Mouse (Mus musculus): ENCODE measurements around the gene Zfyve21. TPM values are rescaled to one million over a fixed set of nuclear protein-coding genes. Genes with fewer than 3 reads are reported as not detected.

Gene Zfyve21
- polyA plus RNA-seq, 1 experiment from 2014 or later, result 113 TPM

GRCm38 (mm10) chr12:111851745-111852144 is 37.8 kb downstream of the Zfyve21 start:
- no peaks in the 10 kb centered on the region for H3K4me1 ChIP-seq
- no peak overlapping the region for H3K4me2 ChIP-seq
- 74% methylated on average over 5 of the region's 5 CpGs for WGBS

GRCm38 (mm10) chr12:111853011-111853436 is 39.1 kb downstream of the Zfyve21 start:
- H3K4me2 ChIP-seq, result no peak overlapping the region
- H3K9ac ChIP-seq, result no peak overlapping the region
- H3K36me3 ChIP-seq, result peaks cover 16% of the 10 kb centered on the region
- ATAC-seq (ENCODE audit: borderline replicate concordance, extremely low read depth, low FRiP score, low TSS enrichment), result no peak
- no peaks in the 10 kb centered on the region for H3K27me3 ChIP-seq
- WGBS, result 48% methylated on average over 10 of the region's 10 CpGs
- H3K4me3 ChIP-seq, result no peak overlapping the region
- H3K27ac ChIP-seq, result no peak overlapping the region
- H3K9me3 ChIP-seq, result no peaks in the 10 kb centered on the region
- no peaks in the 10 kb centered on the region for H3K4me1 ChIP-seq

More at GRCm38 (mm10) chr12:111851745-111852144, 37.8 kb downstream of the Zfyve21 start:
- Histone ChIP-seq H3K9me3 (no peaks in the 10 kb centered on the region), H3K4me3 (no peak overlapping the region), H3K36me3 (peaks cover 7% of the 10 kb centered on the region), H3K27me3 (no peaks in the 10 kb centered on the region), H3K27ac (no peak overlapping the region), H3K9ac (no peak overlapping the region)
- no peak for ATAC-seq (ENCODE audit: borderline replicate concordance, extremely low read depth, low FRiP score, low TSS enrichment)

GRCm38 (mm10) chr12:111853546-111853945 is 39.6 kb downstream of the Zfyve21 start:
- Histone ChIP-seq H3K36me3 (peaks cover 20% of the 10 kb centered on the region), H3K4me3 (no peak overlapping the region), H3K4me1 (no peaks in the 10 kb centered on the region), H3K9me3 (no peaks in the 10 kb centered on the region), H3K4me2 (no peak overlapping the region), H3K9ac (no peak overlapping the region), H3K27ac (no peak overlapping the region), H3K27me3 (no peaks in the 10 kb centered on the region)
- no peak for ATAC-seq (ENCODE audit: borderline replicate concordance, extremely low read depth, low FRiP score, low TSS enrichment)
- WGBS, result 70% methylated on average over 4 of the region's 4 CpGs

GRCm38 (mm10) chr12:111855448-111855847 is 41.5 kb downstream of the Zfyve21 start:
- Histone ChIP-seq H3K4me2 (no peak overlapping the region), H3K9me3 (no peaks in the 10 kb centered on the region), H3K4me1 (no peaks in the 10 kb centered on the region), H3K27ac (no peak overlapping the region), H3K9ac (no peak overlapping the region), H3K27me3 (no peaks in the 10 kb centered on the region), H3K36me3 (peaks cover 20% of the 10 kb centered on the region), H3K4me3 (no peak overlapping the region)
- no peak for ATAC-seq (ENCODE audit: borderline replicate concordance, extremely low read depth, low FRiP score, low TSS enrichment)
- WGBS, result 86% methylated on average over 2 of the region's 2 CpGs

- ATAC-seq (ENCODE audit: borderline replicate concordance, extremely low read depth, low FRiP score, low TSS enrichment), result no peak
- Histone ChIP-seq H3K4me1 (no peaks in the 10 kb centered on the region), H3K9ac (no peak overlapping the region), H3K27me3 (no peaks in the 10 kb centered on the region), H3K36me3 (peaks cover 19% of the 10 kb centered on the region), H3K4me3 (no peak overlapping the region), H3K27ac (no peak overlapping the region), H3K9me3 (no peaks in the 10 kb centered on the region), H3K4me2 (no peak overlapping the region)
- 87% methylated on average over 4 of the region's 4 CpGs for WGBS
Observed at GRCm38 (mm10) chr12:111864206-111864824, 50.3 kb downstream of the Zfyve21 start.

GRCm38 (mm10) chr12:111869806-111870205 is 55.8 kb downstream of the Zfyve21 start:
- Histone ChIP-seq H3K36me3 (peaks cover 23% of the 10 kb centered on the region), H3K4me3 (no peak overlapping the region), H3K4me2 (no peak overlapping the region), H3K27ac (no peak overlapping the region), H3K9me3 (no peaks in the 10 kb centered on the region), H3K27me3 (no peaks in the 10 kb centered on the region), H3K9ac (no peak overlapping the region), H3K4me1 (no peaks in the 10 kb centered on the region)
- 81% methylated on average over 1 of the region's 1 CpGs for WGBS
- no peak for ATAC-seq (ENCODE audit: borderline replicate concordance, extremely low read depth, low FRiP score, low TSS enrichment)

GRCm38 (mm10) chr12:111870811-111871210 is 56.8 kb downstream of the Zfyve21 start:
- H3K9me3 ChIP-seq, result no peaks in the 10 kb centered on the region
- no peak overlapping the region for H3K4me3 ChIP-seq
- H3K36me3 ChIP-seq, result peaks cover 23% of the 10 kb centered on the region
- H3K27ac ChIP-seq, result no peak overlapping the region
- no peaks in the 10 kb centered on the region for H3K4me1 ChIP-seq
- WGBS, result 90% methylated on average over 7 of the region's 7 CpGs
- no peaks in the 10 kb centered on the region for H3K27me3 ChIP-seq
- H3K9ac ChIP-seq, result no peak overlapping the region
- no peak overlapping the region for H3K4me2 ChIP-seq
- ATAC-seq (ENCODE audit: borderline replicate concordance, extremely low read depth, low FRiP score, low TSS enrichment), result no peak

GRCm38 (mm10) chr12:111872079-111872478 is 58.1 kb downstream of the Zfyve21 start:
- no peaks in the 10 kb centered on the region for H3K27me3 ChIP-seq
- no peaks in the 10 kb centered on the region for H3K9me3 ChIP-seq
- ATAC-seq (ENCODE audit: borderline replicate concordance, extremely low read depth, low FRiP score, low TSS enrichment), result no peak
- peaks cover 17% of the 10 kb centered on the region for H3K36me3 ChIP-seq
- H3K4me2 ChIP-seq, result no peak overlapping the region
- 82% methylated on average over 5 of the region's 5 CpGs for WGBS
- H3K4me3 ChIP-seq, result no peak overlapping the region
- H3K27ac ChIP-seq, result no peak overlapping the region
- H3K9ac ChIP-seq, result no peak overlapping the region
- H3K4me1 ChIP-seq, result no peaks in the 10 kb centered on the region

GRCm38 (mm10) chr12:111874601-111875140 is 60.7 kb downstream of the Zfyve21 start:
- peaks cover 11% of the 10 kb centered on the region; the same call in 1 of the 2 replicates for H3K36me3 ChIP-seq
- 55% methylated on average over 1 of the region's 1 CpGs for WGBS
- no peaks in the 10 kb centered on the region for H3K4me1 ChIP-seq
- no peak overlapping the region for H3K4me2 ChIP-seq
- H3K9ac ChIP-seq, result no peak overlapping the region
- no peak for ATAC-seq (ENCODE audit: borderline replicate concordance, extremely low read depth, low FRiP score, low TSS enrichment)
- no peaks in the 10 kb centered on the region for H3K9me3 ChIP-seq
- no peaks in the 10 kb centered on the region for H3K27me3 ChIP-seq
- no peak overlapping the region for H3K4me3 ChIP-seq
- H3K27ac ChIP-seq, result no peak overlapping the region

GRCm38 (mm10) chr12:111875499-111875898 is 61.5 kb downstream of the Zfyve21 start:
- H3K36me3 ChIP-seq, result peaks cover 11% of the 10 kb centered on the region; the same call in 1 of the 2 replicates
- 85% methylated on average over 3 of the region's 3 CpGs for WGBS
- H3K9ac ChIP-seq, result no peak overlapping the region
- H3K4me1 ChIP-seq, result no peaks in the 10 kb centered on the region
- H3K9me3 ChIP-seq, result no peaks in the 10 kb centered on the region
- no peak overlapping the region for H3K4me3 ChIP-seq
- H3K4me2 ChIP-seq, result no peak overlapping the region
- no peak overlapping the region for H3K27ac ChIP-seq
- ATAC-seq (ENCODE audit: borderline replicate concordance, extremely low read depth, low FRiP score, low TSS enrichment), result no peak
- no peaks in the 10 kb centered on the region for H3K27me3 ChIP-seq

GRCm38 (mm10) chr12:111878213-111878612 is 64.2 kb downstream of the Zfyve21 start:
- WGBS, result 14% methylated on average over 3 of the region's 3 CpGs
- peak; percentile 72 for ATAC-seq (ENCODE audit: borderline replicate concordance, extremely low read depth, low FRiP score, low TSS enrichment)

More at GRCm38 (mm10) chr12:111878213-111878612, 64.2 kb downstream of the Zfyve21 start:
- no peak overlapping the region for H3K9ac ChIP-seq
- H3K36me3 ChIP-seq, result no peaks in the 10 kb centered on the region
- no peak overlapping the region for H3K4me3 ChIP-seq
- no peaks in the 10 kb centered on the region for H3K27me3 ChIP-seq
- H3K4me1 ChIP-seq, result 0 out of 2 replicates have a peak, but pooled peaks cover 4% of the 10 kb centered on the region
- no peak overlapping the region for H3K4me2 ChIP-seq
- H3K9me3 ChIP-seq, result no peaks in the 10 kb centered on the region
- no peak overlapping the region for H3K27ac ChIP-seq
